In the genomic region with DNA sequence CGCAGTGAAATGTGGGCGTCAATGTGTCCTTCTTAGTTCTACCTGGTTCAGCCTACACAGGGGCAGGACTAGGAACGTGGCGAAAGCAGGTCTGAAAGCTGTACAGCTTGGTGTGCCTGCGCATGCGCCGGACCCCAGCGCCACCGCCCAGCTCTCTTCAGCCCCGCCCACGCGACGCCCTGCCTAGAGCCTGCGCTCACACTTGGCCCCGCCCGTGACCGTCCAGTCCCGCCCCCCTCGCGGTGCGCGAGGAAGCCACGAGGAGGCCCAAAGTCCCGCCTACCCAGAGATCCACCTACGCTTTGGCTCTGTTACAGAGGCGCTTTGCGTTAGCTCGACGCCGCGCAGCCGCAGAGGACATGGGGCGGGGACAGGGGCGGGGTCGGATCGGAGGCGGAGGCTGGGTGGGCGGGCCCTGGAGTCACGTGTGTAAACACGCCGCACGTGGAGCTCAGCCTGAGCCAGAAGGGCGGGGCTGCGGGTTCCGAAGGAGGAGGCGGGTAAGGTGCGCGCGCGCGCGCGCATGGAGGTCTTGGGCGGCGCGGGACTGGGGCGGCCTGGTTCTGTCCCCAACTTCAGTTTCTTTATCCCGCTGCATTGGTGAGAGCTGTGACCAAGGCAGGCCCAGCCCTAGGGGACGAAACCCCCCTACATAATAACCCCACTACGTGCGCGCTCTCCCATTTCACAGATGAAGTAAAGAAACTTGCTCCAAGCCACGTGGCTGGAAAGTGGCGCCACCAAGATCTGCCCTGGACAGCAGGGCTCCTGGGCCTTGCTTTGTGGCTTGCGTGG, we compare ENCODE assay signal across 8 mouse cellular contexts. TPM values are rescaled to one million over a fixed set of nuclear protein-coding genes. Genes with fewer than 3 reads are reported as not detected.
A peak's percentile ranks its signal among the peaks of the same experiment; 100 is the strongest.
DNase-seq lines count a peak whose midpoint lies in the region; ATAC-seq and TF ChIP-seq lines count a peak whose summit lies in the region.

No protein-coding gene starts in this region.

- H3K9me3 ChIP-seq in erythroblast, embryonic 14.5 days (ENCODE audit: control insufficient read depth, low read length), result no peaks in the 10 kb centered on the region
- no peaks in the 10 kb centered on the region for H3K9me3 ChIP-seq in heart, embryonic 11.5 days (replicated peaks; ENCODE audit: control insufficient read depth, low read length)
- no peaks in the 10 kb centered on the region for H3K9me3 ChIP-seq in kidney, embryonic 16.5 days (ENCODE audit: low read length)

- peak; percentile 96 for ATAC-seq in heart, embryonic 11.5 days (replicated peaks; ENCODE audit: insufficient number of reproducible peaks, low FRiP score, low TSS enrichment)
- peak; percentile 98 for ATAC-seq in kidney, embryonic 16.5 days (ENCODE audit: low FRiP score, low TSS enrichment)

- H3K9ac ChIP-seq in heart, embryonic 11.5 days (ENCODE audit: low read depth, low read length), result peak overlapping the region; percentile 56; the same call in 1 of the 2 replicates
- H3K9ac ChIP-seq in kidney, embryonic 16.5 days (replicated peaks; ENCODE audit: low read length), result peak overlapping the region; percentile 65
- peak overlapping the region; percentile 58 for H3K9ac ChIP-seq in liver, adult 2 months (ENCODE audit: low read depth, low read length)

- H3K27me3 ChIP-seq in C2C12 (ENCODE audit: control insufficient read depth, insufficient read depth, insufficient read length) (no peaks in the 10 kb centered on the region), myocyte (ENCODE audit: control insufficient read depth, insufficient read depth, insufficient read length) (no peaks in the 10 kb centered on the region)
- H3K27me3 ChIP-seq in erythroblast, embryonic 14.5 days (ENCODE audit: control insufficient read depth), result no peaks in the 10 kb centered on the region
- H3K27me3 ChIP-seq in heart, embryonic 11.5 days (ENCODE audit: control insufficient read depth, insufficient read depth, low read length), result no peaks in the 10 kb centered on the region
- no peaks in the 10 kb centered on the region for H3K27me3 ChIP-seq in kidney, embryonic 16.5 days (ENCODE audit: insufficient read depth, low read length)
- H3K27me3 ChIP-seq in liver, adult 2 months (ENCODE audit: control insufficient read depth, insufficient read depth, low read length), result no peaks in the 10 kb centered on the region
- no peaks in the 10 kb centered on the region for H3K27me3 ChIP-seq in splenic B cell, adult 2 months (ENCODE audit: control insufficient read depth, insufficient read depth, low read length, poor library complexity, severe bottlenecking)

- H3K4me3 ChIP-seq in C2C12 (ENCODE audit: insufficient read depth, poor library complexity, severe bottlenecking), result no peak overlapping the region
- peak overlapping the region; percentile 71 for H3K4me3 ChIP-seq in erythroblast, embryonic 14.5 days (replicated peaks)
- peak overlapping the region; percentile 46 for H3K4me3 ChIP-seq in heart, embryonic 11.5 days (ENCODE audit: low read depth, low read length)
- peak overlapping the region; percentile 46 for H3K4me3 ChIP-seq in kidney, embryonic 16.5 days (ENCODE audit: low read length)
- H3K4me3 ChIP-seq in liver, adult 2 months (ENCODE audit: insufficient read depth, low read depth, low read length), result peak overlapping the region; percentile 47
- H3K4me3 ChIP-seq in myocyte, result peak overlapping the region; percentile 12

- H3K79me3 ChIP-seq in C2C12 (ENCODE audit: low read depth), result no peaks in the 10 kb centered on the region

- peak; percentile 100 for DNase-seq in brain, embryonic 14.5 days (ENCODE audit: low read depth)
- DNase-seq in liver, adult 2 months (ENCODE audit: extremely low read depth, low read depth, low spot score), result peak; percentile 91
- DNase-seq in splenic B cell, adult 2 months (ENCODE audit: low read depth, low spot score), result peak; percentile 100

- peak overlapping the region; percentile 49 for H3ac ChIP-seq in C2C12 (ENCODE audit: control insufficient read depth, insufficient read length, low read depth)
- no peak overlapping the region for H3ac ChIP-seq in myocyte (ENCODE audit: control insufficient read depth, insufficient read length)

- no peak for TF ChIP-seq POLR2A in brain, embryonic 14.5 days (IDR thresholded peaks at IDR 0.05; ENCODE audit: borderline replicate concordance, extremely low read depth, insufficient read depth, insufficient read length, poor library complexity, severe bottlenecking)
- TF ChIP-seq POLR2A in liver, adult 2 months (IDR thresholded peaks at IDR 0.05; ENCODE audit: extremely low read depth, insufficient read depth, low read length), result 0 out of 2 replicates have a peak, but pooled peaks have one; percentile 20
- peak; percentile 77 for TF ChIP-seq POLR2A in myocyte (IDR thresholded peaks at IDR 0.05; ENCODE audit: insufficient read length, low read depth)

- H3K27ac ChIP-seq in heart, embryonic 11.5 days (ENCODE audit: low read depth, low read length), result no peak overlapping the region
- H3K27ac ChIP-seq in kidney, embryonic 16.5 days (ENCODE audit: low read length), result no peak overlapping the region
- H3K27ac ChIP-seq in liver, adult 2 months (replicated peaks; ENCODE audit: insufficient read depth, low read depth, low read length), result no peak overlapping the region

- peaks cover 51% of the 10 kb centered on the region for H3K4me1 ChIP-seq in erythroblast, embryonic 14.5 days (ENCODE audit: control insufficient read depth)
- H3K4me1 ChIP-seq in heart, embryonic 11.5 days (ENCODE audit: control insufficient read depth, insufficient read depth, low read length), result peaks cover 13% of the 10 kb centered on the region
- peaks cover 14% of the 10 kb centered on the region for H3K4me1 ChIP-seq in kidney, embryonic 16.5 days (ENCODE audit: insufficient read depth, low read length)
- peaks cover 5% of the 10 kb centered on the region for H3K4me1 ChIP-seq in liver, adult 2 months (ENCODE audit: control insufficient read depth, insufficient read depth, low read length)

- no peaks in the 10 kb centered on the region for H3K79me2 ChIP-seq in C2C12 (ENCODE audit: control insufficient read depth, insufficient read depth)
- H3K79me2 ChIP-seq in liver, adult 2 months (ENCODE audit: control insufficient read depth, insufficient read depth, low read length), result no peaks in the 10 kb centered on the region
- no peaks in the 10 kb centered on the region for H3K79me2 ChIP-seq in myocyte (ENCODE audit: control insufficient read depth, insufficient read depth)

- TF ChIP-seq CTCF in C2C12 (IDR thresholded peaks at IDR 0.05; ENCODE audit: control insufficient read depth, insufficient read depth, insufficient read length), result no peak
- TF ChIP-seq CTCF in brain, embryonic 14.5 days (IDR thresholded peaks at IDR 0.05; ENCODE audit: borderline replicate concordance, extremely low read depth, insufficient read depth, insufficient read length), result no peak
- no peak for TF ChIP-seq CTCF in liver, adult 2 months (IDR thresholded peaks at IDR 0.05; ENCODE audit: low read depth, low read length)

- WGBS in heart, embryonic 11.5 days (ENCODE audit: insufficient replicate concordance), result under 1% methylated on average over 59 of the region's 65 CpGs
- under 1% methylated on average over 64 of the region's 65 CpGs for WGBS in kidney, embryonic 16.5 days
- WGBS in liver, adult 2 months, result under 1% methylated on average over 63 of the region's 65 CpGs

- no peaks in the 10 kb centered on the region for H3K36me3 ChIP-seq in C2C12 (ENCODE audit: control insufficient read depth, insufficient read depth)
- no peaks in the 10 kb centered on the region for H3K36me3 ChIP-seq in erythroblast, embryonic 14.5 days (ENCODE audit: control insufficient read depth)
- no peaks in the 10 kb centered on the region for H3K36me3 ChIP-seq in heart, embryonic 11.5 days (ENCODE audit: control insufficient read depth, insufficient read depth, low read length)
- no peaks in the 10 kb centered on the region for H3K36me3 ChIP-seq in kidney, embryonic 16.5 days (ENCODE audit: insufficient read depth, low read length)
- H3K36me3 ChIP-seq in liver, adult 2 months (ENCODE audit: control insufficient read depth, insufficient read depth, low read length), result no peaks in the 10 kb centered on the region
- no peaks in the 10 kb centered on the region for H3K36me3 ChIP-seq in myocyte (ENCODE audit: control insufficient read depth, insufficient read depth)
- H3K36me3 ChIP-seq in splenic B cell, adult 2 months (ENCODE audit: control insufficient read depth, insufficient read depth, low read length, poor library complexity, severe bottlenecking), result no peaks in the 10 kb centered on the region

- peak overlapping the region; percentile 70 for H3K4me2 ChIP-seq in heart, embryonic 11.5 days
- peak overlapping the region; percentile 92 for H3K4me2 ChIP-seq in kidney, embryonic 16.5 days (replicated peaks; ENCODE audit: low read depth, low read length)
- peak overlapping the region; percentile 95 for H3K4me2 ChIP-seq in myocyte (ENCODE audit: low read depth)

TF ChIP-seq in C2C12, 6 proteins besides CTCF, POLR2A, EP300 and RAD21:
- TF ChIP-seq USF1 (IDR thresholded peaks at IDR 0.05; ENCODE audit: low read depth) (peak; percentile 82), MAX (IDR thresholded peaks at IDR 0.05) (peak; percentile 93), MYOG (IDR thresholded peaks at IDR 0.05; ENCODE audit: control insufficient read depth, extremely low read depth, insufficient read length) (no peak)
TF ChIP-seq in C2C12: peak in this region for 2.

TF ChIP-seq in myocyte, 11 proteins besides CTCF, POLR2A, EP300 and RAD21:
- TF ChIP-seq POLR2AphosphoS2 (IDR thresholded peaks at IDR 0.05; ENCODE audit: insufficient read length, low read depth) (peak; percentile 75), MYOG (IDR thresholded peaks at IDR 0.05; ENCODE audit: control insufficient read depth in 1 of 3, insufficient read depth in 1 of 3, insufficient read length in 2 of 3, low read depth in 2 of 3) (peak in 1 of 3 experiments; percentile 38), MAX (IDR thresholded peaks at IDR 0.05; ENCODE audit: low read depth) (peak; percentile 81), CEBPB (IDR thresholded peaks at IDR 0.05; ENCODE audit: insufficient read depth, poor library complexity, severe bottlenecking) (no peak), USF1 (IDR thresholded peaks at IDR 0.05; ENCODE audit: low read depth) (peak; percentile 84), MYOD1 (IDR thresholded peaks at IDR 0.05; ENCODE audit: control insufficient read depth in 1 of 3, insufficient read length in 2 of 3, low read depth in 2 of 3) (no peak), TCF12 (IDR thresholded peaks at IDR 0.05; ENCODE audit: insufficient read depth, poor library complexity, severe bottlenecking) (no peak)
TF ChIP-seq in myocyte: peak in this region for 4.

RNA-seq across cellular contexts. Expression of gene Ccne1, which starts 22.4 kb away (rescaled TPM):
- 58.6 TPM for polyA plus RNA-seq in C2C12 (2012; fragmentation: generic; extraction: Trizol)
- 12.2 and 14.7 TPM in 2 replicates for polyA plus RNA-seq in brain, embryonic 14.5 days (2012; rRNA removed)
- polyA plus RNA-seq in erythroblast, embryonic 14.5 days (2012), result 10.1 and 12.0 TPM in 2 replicates
- polyA plus RNA-seq in heart, embryonic 11.5 days (2014; fragmentation: Nextera tagmentation; extraction: Ambion mirVana), result 54.3 and 55.4 TPM in 2 replicates
- 59.9 and 63.7 TPM in 2 replicates for polyA plus RNA-seq in kidney, embryonic 16.5 days (2015; fragmentation: Nextera tagmentation; extraction: Ambion mirVana)
- total RNA-seq in liver, adult 2 months (2014; rRNA removed), result 0.34 and 0.37 TPM in 2 replicates
- 0.37 and 0.41 TPM in 2 replicates for polyA plus RNA-seq in liver, adult 2 months (2012; rRNA removed)
- polyA plus RNA-seq in myocyte (2012; fragmentation: generic; extraction: Trizol), result 7.4 TPM
